Mouse (Mus musculus) testis, adult 2 months (tissue): ENCODE measurements around the gene Adgrb2.

ENCODE experiments used
- CTCF ChIP-seq: fragments of 200-500 bp; IDR thresholded peaks from 2 replicates; pipeline ENCODE4 v1.5.1; 2012; ENCODE audit warnings: low read depth, mild to moderate bottlenecking, inconsistent platforms, low read length, moderate library complexity; ENCODE audit not compliant: control insufficient read depth, insufficient read depth, insufficient replicate concordance
- POLR2A ChIP-seq: fragments of 200-500 bp; IDR thresholded peaks from 2 replicates; pipeline ENCODE4 v1.6.1; 2012; ENCODE audit warnings: low read depth, mild to moderate bottlenecking, inconsistent platforms, low read length, moderate library complexity; ENCODE audit not compliant: control insufficient read depth

- TF ChIP-seq CTCF: no peak
- TF ChIP-seq POLR2A: no peak
These were observed 40.9 kb downstream of the Adgrb2 start for GRCm38 (mm10) chr4:130025544-130025943.
